Mouse (Mus musculus): ENCODE results near the gene Egln1.

Egln1 gene

GRCm38 (mm10) chr8:124903198-124903597 lies 45.9 kb downstream of the Egln1 start:
- no peak for DNase-seq (ENCODE audit: low read depth)

GRCm38 (mm10) chr8:124898251-124898905 lies 50.7 kb downstream of the Egln1 start:
- no peak for DNase-seq (ENCODE audit: low read depth)

GRCm38 (mm10) chr8:124897386-124898250 lies 51.5 kb downstream of the Egln1 start, which contains the start of the genes Exoc8 and Sprtn:
Exoc8 (minus strand) TSS chr8:124897705.
Sprtn (plus strand) TSS chr8:124897886.
- peak; percentile 98 for DNase-seq (ENCODE audit: low read depth)

GRCm38 (mm10) chr8:124896632-124897385 lies 52.3 kb downstream of the Egln1 start:
- peak; percentile 68 for DNase-seq (ENCODE audit: low read depth)

- no peak for DNase-seq (ENCODE audit: low read depth)
These were observed 53.0 kb downstream of the Egln1 start for GRCm38 (mm10) chr8:124896010-124896631.

GRCm38 (mm10) chr8:124892596-124892995 lies 56.5 kb downstream of the Egln1 start:
- DNase-seq (ENCODE audit: low read depth): no peak

- DNase-seq (ENCODE audit: low read depth): peak; percentile 25
These were observed 60.7 kb downstream of the Egln1 start for GRCm38 (mm10) chr8:124888385-124888784.

GRCm38 (mm10) chr8:124878946-124879526 lies 70.1 kb downstream of the Egln1 start:
- DNase-seq (ENCODE audit: low read depth): no peak

- no peak for DNase-seq (ENCODE audit: low read depth)
These were observed 71.0 kb downstream of the Egln1 start for GRCm38 (mm10) chr8:124878141-124878540.

GRCm38 (mm10) chr8:124872690-124873089 lies 76.4 kb downstream of the Egln1 start:
- no peak for DNase-seq (ENCODE audit: low read depth)

GRCm38 (mm10) chr8:124872081-124872480 lies 77.0 kb downstream of the Egln1 start:
- DNase-seq (ENCODE audit: low read depth): no peak

GRCm38 (mm10) chr8:124871474-124871873 lies 77.7 kb downstream of the Egln1 start:
- DNase-seq (ENCODE audit: low read depth): no peak

- no peak for DNase-seq (ENCODE audit: low read depth)
These were observed 79.4 kb downstream of the Egln1 start for GRCm38 (mm10) chr8:124869708-124870107.

- DNase-seq (ENCODE audit: low read depth): no peak
These were observed 82.0 kb downstream of the Egln1 start for GRCm38 (mm10) chr8:124867126-124867525.

- DNase-seq (ENCODE audit: low read depth): no peak
These were observed 82.5 kb downstream of the Egln1 start for GRCm38 (mm10) chr8:124866669-124867068.

GRCm38 (mm10) chr8:124863729-124864128 lies 85.4 kb downstream of the Egln1 start:
- DNase-seq (ENCODE audit: low read depth): peak; percentile 68

GRCm38 (mm10) chr8:124863163-124863677 lies 85.9 kb downstream of the Egln1 start:
- DNase-seq (ENCODE audit: low read depth): no peak

- DNase-seq (ENCODE audit: low read depth): peak; percentile 95
These were observed 86.6 kb downstream of the Egln1 start, which contains the start of the genes Gnpat and 2810004N23Rik for GRCm38 (mm10) chr8:124862321-124863162. Gnpat (plus strand) TSS chr8:124863033. 2810004N23Rik (minus strand) TSS chr8:124863120.

- DNase-seq (ENCODE audit: low read depth): no peak
These were observed 88.9 kb downstream of the Egln1 start for GRCm38 (mm10) chr8:124860188-124860587.

- DNase-seq (ENCODE audit: low read depth): peak; percentile 72
These were observed 89.7 kb downstream of the Egln1 start for GRCm38 (mm10) chr8:124859466-124859865.
